Mouse (Mus musculus): ENCODE measurements around the gene Gm21095. TPM values are rescaled to one million over a fixed set of nuclear protein-coding genes. Genes with fewer than 3 reads are reported as not detected.
"Not testable (repeated sequence)": the region's sequence is repeated elsewhere in the genome, so short reads cannot be mapped to it uniquely, and the experiment has no call there.

Gene Gm21095
- polyA plus RNA-seq (2014; fragmentation: Nextera tagmentation; extraction: Ambion mirVana): not detected in 2 replicates

GRCm38 (mm10) chrY:84096979-84097378 is at the start of gene Gm21095:
TSS of gene Gm21095 (plus strand) at chrY:84097279.
- not testable (repeated sequence) for H3K4me1 ChIP-seq (ENCODE audit: control insufficient read depth, insufficient read depth, low read length); H3K9ac ChIP-seq (replicated peaks; ENCODE audit: low read length); DNase-seq (ENCODE audit: low spot score); H3K27me3 ChIP-seq (ENCODE audit: control insufficient read depth, insufficient read depth, low read length); H3K9me3 ChIP-seq (replicated peaks; ENCODE audit: control insufficient read depth, low read length); H3K36me3 ChIP-seq (replicated peaks; ENCODE audit: control insufficient read depth, insufficient read depth, low read depth, low read length); H3K4me3 ChIP-seq (ENCODE audit: low read depth, low read length); H3K27ac ChIP-seq (replicated peaks; ENCODE audit: low read depth, low read length); H3K4me2 ChIP-seq (ENCODE audit: low read depth, low read length); ATAC-seq (replicated peaks; ENCODE audit: insufficient number of reproducible peaks, low FRiP score, low TSS enrichment, low read depth)
- no CpG with 5 or more reads among the region's 6 CpGs for WGBS

All from embryonic facial prominence, embryonic 11.5 days (tissue).